Mouse (Mus musculus) bone marrow macrophage, adult 2 months (primary cell): ENCODE measurements around the gene Emilin1. TPM values are rescaled to one million over a fixed set of nuclear protein-coding genes. Genes with fewer than 3 reads are reported as not detected.
A peak's percentile ranks its signal among the peaks of the same experiment; 100 is the strongest.

Source experiments
- H3K27ac ChIP-seq: 2 replicates; pipeline ENCODE4 v1.5.1; 2012; ENCODE audit warnings: low read depth, low read length; ENCODE audit not compliant: insufficient read depth
- H3K4me1 ChIP-seq: 2 replicates; pipeline ENCODE4 v1.6.1; 2012; ENCODE audit warnings: low read length; ENCODE audit not compliant: control insufficient read depth, insufficient read depth
- H3K4me3 ChIP-seq: 2 replicates; pipeline ENCODE4 v1.5.1; 2012; ENCODE audit warnings: mild to moderate bottlenecking, low read length, moderate library complexity; ENCODE audit not compliant: insufficient read depth
- CTCF ChIP-seq: IDR thresholded peaks from 2 replicates; pipeline ENCODE4 v1.5.1; 2012; ENCODE audit warnings: low read depth, mild to moderate bottlenecking, low read length, moderate library complexity
- POLR2A ChIP-seq: IDR thresholded peaks from 2 replicates; pipeline ENCODE4 v1.6.1; 2012; ENCODE audit warnings: mild to moderate bottlenecking, low read depth, low read length, borderline replicate concordance
- polyA plus RNA-seq: library from polyadenylated mRNA; stranded (reverse); fragments of >200 nt; gene quantifications from 2 replicates; pipeline ENCODE4 v1.2.4, GENCODE M21; 2012; ENCODE audit not compliant: missing spikeins, insufficient read depth, insufficient read length

Gene Emilin1
- polyA plus RNA-seq, 1 experiment, result 29.1 TPM

DNA sequence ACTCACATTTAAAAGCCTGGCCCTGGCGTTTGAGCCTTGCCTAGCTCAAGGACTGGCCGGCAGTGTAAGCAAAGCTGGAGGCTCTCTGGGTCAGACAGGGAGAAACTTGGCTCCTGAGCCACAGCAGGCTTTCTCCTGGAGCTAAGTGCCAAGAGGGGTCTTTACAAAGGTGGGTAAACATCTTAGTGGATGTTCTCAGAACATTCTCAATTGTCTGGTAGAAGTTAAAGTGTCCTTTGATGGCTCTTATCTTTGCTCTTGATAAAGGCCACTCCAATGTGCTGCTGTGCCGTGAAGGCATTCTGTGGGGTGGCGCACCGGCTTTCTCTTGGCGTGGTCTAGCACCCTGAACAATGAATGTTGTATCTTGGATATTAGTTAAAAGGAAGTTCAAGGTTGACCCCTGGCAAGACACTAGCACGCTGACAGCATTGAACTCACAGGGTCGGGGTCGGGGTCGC, 9.4 kb downstream of the Emilin1 start:
- Histone ChIP-seq H3K27ac (no peak overlapping the region), H3K4me3 (peak overlapping the region; percentile 96), H3K4me1 (peaks cover 18% of the 10 kb centered on the region)
- no peak for TF ChIP-seq POLR2A
- no peak for TF ChIP-seq CTCF

GRCm38 (mm10) chr5:30923119-30923518, 9.9 kb downstream of the Emilin1 start:
- no peak for TF ChIP-seq POLR2A
- no peak for TF ChIP-seq CTCF
- H3K4me3 ChIP-seq, result no peak overlapping the region
- H3K4me1 ChIP-seq, result peaks cover 20% of the 10 kb centered on the region
- H3K27ac ChIP-seq, result no peak overlapping the region

DNA sequence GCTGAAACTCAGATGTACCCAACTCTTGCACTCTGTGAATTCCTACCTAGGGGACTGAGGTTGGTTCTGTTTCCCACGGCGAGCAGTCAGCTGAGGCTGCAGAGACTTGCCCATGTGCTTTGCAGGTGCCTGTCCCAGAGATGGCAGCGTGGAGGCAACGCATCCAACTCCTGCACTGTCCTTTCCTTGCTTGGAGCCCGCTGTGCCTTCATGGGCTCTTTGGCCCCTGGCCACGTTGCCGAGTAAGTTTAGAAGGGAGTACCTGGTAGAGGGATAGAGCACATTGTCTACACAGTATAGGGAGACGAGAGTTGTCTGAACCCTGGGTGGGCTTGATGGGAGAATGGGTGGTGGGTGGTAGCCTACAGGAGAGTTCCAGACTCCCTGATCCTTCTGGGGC, 11.4 kb downstream of the Emilin1 start:
- peaks cover 20% of the 10 kb centered on the region for H3K4me1 ChIP-seq
- no peak overlapping the region for H3K4me3 ChIP-seq
- no peak overlapping the region for H3K27ac ChIP-seq
- no peak for TF ChIP-seq CTCF
- no peak for TF ChIP-seq POLR2A

- peaks cover 20% of the 10 kb centered on the region for H3K4me1 ChIP-seq
Measured at GRCm38 (mm10) chr5:30925217-30925616, 12.0 kb downstream of the Emilin1 start.

DNA sequence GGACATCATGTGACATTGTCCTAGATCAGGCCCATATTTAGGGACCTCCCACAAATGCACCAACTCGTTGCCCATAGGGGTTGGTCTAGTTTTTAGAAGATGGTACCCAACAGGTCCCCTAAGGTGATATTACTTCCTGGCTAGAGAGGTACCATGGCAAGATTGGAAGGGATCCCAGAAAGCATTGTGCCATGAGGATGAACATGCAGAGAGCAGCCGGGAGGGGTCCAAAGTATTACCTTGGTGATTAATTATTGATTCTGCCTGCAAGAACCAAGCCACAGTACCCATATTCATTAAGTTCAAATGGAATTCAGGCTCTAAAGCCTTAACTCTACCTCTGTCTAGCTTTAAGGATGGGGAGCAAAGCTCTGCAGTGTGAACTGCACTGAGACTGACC, 12.9 kb downstream of the Emilin1 start:
- H3K4me1 ChIP-seq, result peaks cover 13% of the 10 kb centered on the region
- TF ChIP-seq POLR2A (no peak), CTCF (no peak)
- no peak overlapping the region for H3K4me3 ChIP-seq
- H3K27ac ChIP-seq, result no peak overlapping the region

More at GRCm38 (mm10) chr5:30925217-30925616, 12.0 kb downstream of the Emilin1 start:
- no peak for TF ChIP-seq CTCF
- TF ChIP-seq POLR2A, result no peak
- H3K4me3 ChIP-seq, result no peak overlapping the region
- H3K27ac ChIP-seq, result no peak overlapping the region

GRCm38 (mm10) chr5:30927945-30928529, 14.8 kb downstream of the Emilin1 start:
- Histone ChIP-seq H3K4me1 (peaks cover 7% of the 10 kb centered on the region), H3K4me3 (no peak overlapping the region), H3K27ac (no peak overlapping the region)
- no peak for TF ChIP-seq POLR2A
- no peak for TF ChIP-seq CTCF

DNA sequence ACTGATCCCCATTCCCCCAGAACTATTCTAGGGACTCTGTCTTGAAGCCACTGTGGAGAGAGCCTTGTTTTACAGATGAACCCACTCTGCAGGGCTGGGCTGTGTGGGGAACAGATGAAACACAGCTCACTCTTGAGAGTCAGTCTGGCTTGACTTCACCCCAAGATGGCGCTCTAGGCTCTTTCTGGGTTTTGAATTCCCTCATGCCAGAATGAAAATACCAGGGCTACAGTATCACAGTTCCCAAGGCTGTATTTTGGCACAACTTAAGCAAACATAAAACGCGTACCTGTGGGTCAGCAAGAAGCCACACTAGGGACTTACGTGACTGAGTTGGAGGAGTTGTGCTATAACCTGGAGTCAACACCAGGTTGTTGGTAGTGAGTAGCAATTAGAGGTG, 16.9 kb downstream of the Emilin1 start:
- H3K4me3 ChIP-seq, result no peak overlapping the region
- 0 out of 2 replicates have a peak, but pooled peaks cover 2% of the 10 kb centered on the region for H3K4me1 ChIP-seq
- H3K27ac ChIP-seq, result no peak overlapping the region
- TF ChIP-seq POLR2A (no peak), CTCF (no peak)

- Histone ChIP-seq H3K27ac (no peak overlapping the region), H3K4me1 (0 out of 2 replicates have a peak, but pooled peaks cover 2% of the 10 kb centered on the region), H3K4me3 (no peak overlapping the region)
- TF ChIP-seq POLR2A, result no peak
- no peak for TF ChIP-seq CTCF
Measured at GRCm38 (mm10) chr5:30930846-30931245, 17.6 kb downstream of the Emilin1 start.

- no peak for TF ChIP-seq POLR2A
- TF ChIP-seq CTCF, result no peak
Measured at GRCm38 (mm10) chr5:30931378-30931777, 18.2 kb downstream of the Emilin1 start.

GRCm38 (mm10) chr5:30933705-30934104, 20.5 kb downstream of the Emilin1 start:
- Histone ChIP-seq H3K4me3 (no peak overlapping the region), H3K4me1 (no peaks in the 10 kb centered on the region), H3K27ac (no peak overlapping the region)
- TF ChIP-seq CTCF, result no peak
- TF ChIP-seq POLR2A, result no peak

More at GRCm38 (mm10) chr5:30931378-30931777, 18.2 kb downstream of the Emilin1 start:
- Histone ChIP-seq H3K4me3 (no peak overlapping the region), H3K4me1 (0 out of 2 replicates have a peak, but pooled peaks cover 2% of the 10 kb centered on the region), H3K27ac (no peak overlapping the region)

GRCm38 (mm10) chr5:30934725-30935461, 21.7 kb downstream of the Emilin1 start:
- TF ChIP-seq POLR2A (no peak), CTCF (no peak)
- Histone ChIP-seq H3K4me1 (no peaks in the 10 kb centered on the region), H3K4me3 (no peak overlapping the region), H3K27ac (no peak overlapping the region)
